Mouse (Mus musculus) lung, embryonic 14.5 days (tissue): ENCODE results near the gene Ffar1. TPM values are rescaled to one million over a fixed set of nuclear protein-coding genes. Genes with fewer than 3 reads are reported as not detected.

Experiments used
- ATAC-seq: fragments of 200-750 bp; cut with Nextera tagmentation; 2 replicates; pipeline ENCODE4 v1.8.0; 2017; ENCODE audit warnings: mild to moderate bottlenecking, moderate TSS enrichment, moderate library complexity; ENCODE audit not compliant: insufficient read depth
- DNase-seq: peaks from one replicate; pipeline ENCODE4 v3.0.0-alpha.2; 2015
- H3K27ac ChIP-seq: fragments of 300-500 bp; sonication (generic); 2 replicates; pipeline ENCODE4 v1.5.1; 2014; ENCODE audit warnings: low read depth, mild to moderate bottlenecking, moderate library complexity
- H3K27me3 ChIP-seq: fragments of 300-500 bp; sonication (generic); 2 replicates; pipeline ENCODE4 v1.6.1; 2014; ENCODE audit warnings: low read length, control low read depth; ENCODE audit not compliant: insufficient read depth
- H3K36me3 ChIP-seq: fragments of 300-500 bp; sonication (generic); 2 replicates; pipeline ENCODE4 v1.6.1; 2014; ENCODE audit warnings: control low read depth; ENCODE audit not compliant: insufficient read depth
- H3K4me1 ChIP-seq: fragments of 300-500 bp; sonication (generic); 2 replicates; pipeline ENCODE4 v1.6.1; 2014; ENCODE audit warnings: antibody characterized with exemption, control low read depth; ENCODE audit not compliant: insufficient read depth
- H3K4me2 ChIP-seq: fragments of 300-500 bp; sonication (generic); 2 replicates; pipeline ENCODE4 v1.6.1; 2014; ENCODE audit warnings: mild to moderate bottlenecking
- H3K4me3 ChIP-seq: fragments of 300-500 bp; sonication (generic); 2 replicates; pipeline ENCODE4 v1.5.1; 2014; ENCODE audit warnings: low read depth, low read length
- H3K9ac ChIP-seq: fragments of 300-500 bp; sonication (generic); 2 replicates; pipeline ENCODE4 v1.6.1; 2014
- H3K9me3 ChIP-seq: fragments of 300-500 bp; sonication (generic); 2 replicates; pipeline ENCODE4 v1.6.1; 2016; ENCODE audit warnings: low read depth, low read length, control low read depth
- CTCF ChIP-seq: IDR thresholded peaks from 2 replicates; pipeline ENCODE4 v1.5.1; 2016; ENCODE audit warnings: antibody characterized with exemption, low read depth
- WGBS: fragments of 180-500 bp; shearing (Covaris S2); extraction: QIAGEN DNeasy Blood & Tissue Kit; methylation state at CpG from one replicate; pipeline ENCODE4 v1.1.7; 2014; 5-methylcytosine and 5-hydroxymethylcytosine counted together
- polyA plus RNA-seq: library from polyadenylated mRNA; unstranded; fragments of >200 nt; fragmentation: Nextera tagmentation; extraction: Ambion mirVana; gene quantifications from 2 replicates; pipeline ENCODE4 v1.2.1, GENCODE M21; 2014

Gene Ffar1
- polyA plus RNA-seq, 1 experiment from 2014 or later, result not detected

DNA sequence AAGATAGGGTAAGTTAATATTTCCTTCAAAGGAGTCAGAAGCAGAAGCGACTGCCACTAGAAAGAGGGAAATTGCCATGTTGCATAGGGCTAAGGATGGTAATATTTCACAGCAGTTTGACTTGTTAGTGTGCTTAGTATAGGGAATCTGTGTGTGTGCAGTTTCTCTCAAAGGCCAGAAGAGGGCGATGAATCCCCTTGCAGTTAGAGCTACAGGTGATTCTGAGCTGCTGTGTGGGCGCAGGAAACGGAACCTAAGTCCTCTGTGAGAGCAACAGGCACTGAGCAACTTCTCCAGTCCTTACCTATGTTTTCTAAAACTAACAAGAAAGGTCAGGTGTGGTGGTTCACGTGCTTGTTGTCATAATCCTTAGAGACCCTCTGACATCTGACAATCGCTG lies 51.0 kb downstream of the Ffar1 start:
- no peak overlapping the region for H3K9ac ChIP-seq
- H3K27ac ChIP-seq, result no peak overlapping the region
- WGBS, result 53% methylated on average over 6 of the region's 6 CpGs
- H3K36me3 ChIP-seq, result no peaks in the 10 kb centered on the region
- no peaks in the 10 kb centered on the region for H3K27me3 ChIP-seq
- peak; percentile 31; the same call in 1 of the 2 replicates for TF ChIP-seq CTCF
- DNase-seq, result peak; percentile 16
- 0 out of 2 replicates have a peak, but pooled peaks cover 3% of the 10 kb centered on the region for H3K4me1 ChIP-seq
- no peak overlapping the region for H3K4me3 ChIP-seq
- ATAC-seq, result no peak
- H3K4me2 ChIP-seq, result no peak overlapping the region
- H3K9me3 ChIP-seq, result no peaks in the 10 kb centered on the region

Other genes starting within 250 kb of the Ffar1 start
- 0.46 and 0.51 TPM in 2 replicates for gene Upk1a, start 248.7 kb downstream of the Ffar1 start, polyA plus RNA-seq
- gene Cox6b1, start 235.4 kb downstream of the Ffar1 start, polyA plus RNA-seq, result 855 and 914 TPM in 2 replicates
- not detected in 2 replicates for gene Etv2, start 225.7 kb downstream of the Ffar1 start, polyA plus RNA-seq
- gene Rbm42, start 211.2 kb downstream of the Ffar1 start, polyA plus RNA-seq, result 115 and 117 TPM in 2 replicates
- 63.5 TPM in 2 replicates for gene Haus5, start 196.6 kb downstream of the Ffar1 start, polyA plus RNA-seq
- gene Pmis2, start 190.0 kb downstream of the Ffar1 start, polyA plus RNA-seq, result not detected in 2 replicates
- gene 2200002J24Rik, start 162.6 kb downstream of the Ffar1 start, polyA plus RNA-seq, result 0.34 and 0.46 TPM in 2 replicates
- 0.23 and 0.42 TPM in 2 replicates for gene Atp4a, start 149.4 kb downstream of the Ffar1 start, polyA plus RNA-seq
- 169 and 179 TPM in 2 replicates for gene Tmem147, start 132.0 kb downstream of the Ffar1 start, polyA plus RNA-seq
- 0.68 and 0.91 TPM in 2 replicates for gene Gapdhs, start 117.9 kb downstream of the Ffar1 start, polyA plus RNA-seq
- gene Sbsn, start 110.1 kb downstream of the Ffar1 start, polyA plus RNA-seq, result 0.34 and 1.3 TPM in 2 replicates
- 2.4 TPM in 2 replicates for gene Dmkn, start 97.8 kb downstream of the Ffar1 start, polyA plus RNA-seq
- gene Krtdap, start 73.7 kb downstream of the Ffar1 start, polyA plus RNA-seq, result not detected in 2 replicates
- 0.20 and 0.39 TPM in 2 replicates for gene Ffar2, start 37.8 kb downstream of the Ffar1 start, polyA plus RNA-seq
- not detected in 2 replicates for gene Ffar3, start 5.4 kb downstream of the Ffar1 start, polyA plus RNA-seq
- 0.32 TPM in 1 of 2 replicates, not detected in the other for gene Cd22, start 18.8 kb upstream of the Ffar1 start, polyA plus RNA-seq
- 0.12 and 0.25 TPM in 2 replicates for gene Mag, start 53.3 kb upstream of the Ffar1 start, polyA plus RNA-seq
- not detected in 2 replicates for gene Hamp2, start 63.1 kb upstream of the Ffar1 start, polyA plus RNA-seq
- gene Hamp, start 82.5 kb upstream of the Ffar1 start, polyA plus RNA-seq, result not detected in 2 replicates
- 21.8 and 23.3 TPM in 2 replicates for gene Usf2, start 95.2 kb upstream of the Ffar1 start, polyA plus RNA-seq
- gene Lsr, start 111.9 kb upstream of the Ffar1 start, polyA plus RNA-seq, result 66.2 and 67.4 TPM in 2 replicates
- 3.6 and 4.9 TPM in 2 replicates for gene Fam187b, start 112.2 kb upstream of the Ffar1 start, polyA plus RNA-seq
- gene Fxyd5, start 180.9 kb upstream of the Ffar1 start, polyA plus RNA-seq, result 40.4 and 43.9 TPM in 2 replicates
- 9.1 and 9.8 TPM in 2 replicates for gene Fxyd7, start 189.9 kb upstream of the Ffar1 start, polyA plus RNA-seq
- 51.4 and 56.6 TPM in 2 replicates for gene Fxyd1, start 195.6 kb upstream of the Ffar1 start, polyA plus RNA-seq
- gene Lgi4, start 197.8 kb upstream of the Ffar1 start, polyA plus RNA-seq, result 0.13 and 0.38 TPM in 2 replicates
- 30.7 and 34.0 TPM in 2 replicates for gene Fxyd3, start 215.1 kb upstream of the Ffar1 start, polyA plus RNA-seq